Mouse (Mus musculus) thymus, adult 2 months (tissue): ENCODE data around the gene Fgfr2.

Experiments
- CTCF ChIP-seq: fragments of 200-500 bp; IDR thresholded peaks from 2 replicates; pipeline ENCODE4 v1.5.1; 2012; ENCODE audit warnings: mild to moderate bottlenecking, control low read depth, low read length, moderate library complexity, borderline replicate concordance; ENCODE audit not compliant: control insufficient read depth, poor library complexity, insufficient read depth; ENCODE audit errors: extremely low read depth
- POLR2A ChIP-seq: fragments of 200-500 bp; IDR thresholded peaks from 2 replicates; pipeline ENCODE4 v1.6.1; 2012; ENCODE audit warnings: mild to moderate bottlenecking, low read length, control low read depth, moderate library complexity; ENCODE audit not compliant: control insufficient read depth, poor library complexity, insufficient read depth; ENCODE audit errors: extremely low read depth

- TF ChIP-seq POLR2A (no peak), CTCF (no peak)
Measured at GRCm38 (mm10) chr7:132889691-132890090, 233.5 kb downstream of the Fgfr2 start.
